Mouse (Mus musculus): ENCODE measurements around the gene Gprc5d. TPM values are rescaled to one million over a fixed set of nuclear protein-coding genes. Genes with fewer than 3 reads are reported as not detected.

Gene Gprc5d
- total RNA-seq (2015), result not detected in 2 replicates
- not detected in 2 replicates for total RNA-seq (2017)

- no peak for ATAC-seq (ENCODE audit: poor library complexity, severe bottlenecking)
Observed at GRCm38 (mm10) chr6:135118183-135118582, at the start of gene Gprc5d. TSS of gene Gprc5d (minus strand) at chr6:135118283.

GRCm38 (mm10) chr6:135166712-135167111 is 48.6 kb upstream of the Gprc5d start:
- no peak for ATAC-seq (ENCODE audit: poor library complexity, severe bottlenecking)

GRCm38 (mm10) chr6:135166262-135166661 is 48.2 kb upstream of the Gprc5d start:
- ATAC-seq (ENCODE audit: poor library complexity, severe bottlenecking), result no peak

DNA sequence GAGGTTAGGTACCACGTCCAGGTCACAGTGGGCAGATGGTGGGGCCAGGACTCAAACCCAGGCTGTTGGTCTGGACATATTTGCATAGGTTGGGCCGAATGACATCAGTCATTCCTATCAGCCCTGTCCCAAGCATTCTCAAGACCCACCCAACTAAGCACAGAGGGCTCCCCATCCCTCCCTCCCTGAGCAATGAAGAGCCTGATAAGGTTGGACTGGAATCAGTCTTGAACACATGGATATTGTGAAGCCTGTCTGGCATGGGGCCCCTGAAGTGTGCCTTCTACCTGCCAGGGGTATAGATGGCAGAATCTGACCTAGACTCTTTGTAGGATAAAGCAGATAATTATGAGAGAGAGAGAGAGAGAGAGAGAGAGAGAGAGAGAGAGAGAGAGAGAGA is 47.6 kb upstream of the Gprc5d start:
- no peak for ATAC-seq (ENCODE audit: poor library complexity, severe bottlenecking)

- ATAC-seq (ENCODE audit: poor library complexity, severe bottlenecking), result no peak
Observed at GRCm38 (mm10) chr6:135165191-135165590, 47.1 kb upstream of the Gprc5d start.

- ATAC-seq (ENCODE audit: poor library complexity, severe bottlenecking), result no peak
Observed at GRCm38 (mm10) chr6:135162861-135163260, 44.8 kb upstream of the Gprc5d start.

DNA sequence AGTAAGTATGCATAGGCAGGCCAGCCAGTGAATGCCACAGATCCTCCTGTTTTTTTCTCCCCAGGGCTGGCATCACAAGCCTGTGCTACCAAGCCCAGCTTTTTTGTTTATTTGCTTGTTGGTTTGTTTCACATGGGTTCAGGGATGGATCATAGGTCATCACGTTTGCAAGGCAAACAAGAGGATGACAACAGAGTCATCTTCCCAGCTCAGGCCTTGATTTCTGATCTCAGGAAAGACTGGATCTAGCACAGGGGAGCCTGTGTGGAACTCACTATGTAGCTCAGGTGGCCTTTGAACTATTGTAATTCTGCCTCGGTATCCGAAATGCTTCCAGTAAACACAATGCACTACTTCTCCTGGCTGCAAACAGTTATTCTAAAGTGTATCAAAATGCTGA is 44.2 kb upstream of the Gprc5d start:
- ATAC-seq (ENCODE audit: poor library complexity, severe bottlenecking), result no peak

GRCm38 (mm10) chr6:135161356-135161755 is 43.3 kb upstream of the Gprc5d start:
- peak; percentile 77 for ATAC-seq (ENCODE audit: poor library complexity, severe bottlenecking)

DNA sequence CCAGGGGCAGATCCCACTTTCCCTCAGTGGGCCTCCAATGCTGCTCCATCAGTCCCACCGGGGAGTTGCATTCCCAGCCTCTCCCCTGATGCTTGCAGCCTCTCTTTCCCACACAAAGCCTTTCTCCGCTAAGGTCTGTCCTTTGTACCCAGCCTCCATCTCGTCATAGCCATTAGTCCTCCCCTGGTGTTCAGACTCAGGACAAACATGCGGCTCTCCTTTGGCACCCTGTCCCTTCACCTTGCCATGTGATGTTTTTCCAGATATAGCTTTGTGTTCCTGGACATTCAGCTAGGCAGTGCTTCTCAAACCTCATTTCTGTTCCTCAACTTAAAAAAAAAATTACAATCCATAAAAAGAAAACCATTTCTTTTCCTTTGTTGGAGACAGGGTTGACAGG is 40.4 kb upstream of the Gprc5d start:
- no peak for ATAC-seq (ENCODE audit: poor library complexity, severe bottlenecking)

- ATAC-seq (ENCODE audit: poor library complexity, severe bottlenecking), result no peak
Observed at GRCm38 (mm10) chr6:135157496-135157895, 39.4 kb upstream of the Gprc5d start.

- ATAC-seq (ENCODE audit: poor library complexity, severe bottlenecking), result no peak
Observed at GRCm38 (mm10) chr6:135156597-135156996, 38.5 kb upstream of the Gprc5d start.

- no peak for ATAC-seq (ENCODE audit: poor library complexity, severe bottlenecking)
Observed at GRCm38 (mm10) chr6:135153719-135154118, 35.6 kb upstream of the Gprc5d start.

- ATAC-seq (ENCODE audit: poor library complexity, severe bottlenecking), result peak; percentile 85
Observed at GRCm38 (mm10) chr6:135150311-135150710, 32.2 kb upstream of the Gprc5d start.

DNA sequence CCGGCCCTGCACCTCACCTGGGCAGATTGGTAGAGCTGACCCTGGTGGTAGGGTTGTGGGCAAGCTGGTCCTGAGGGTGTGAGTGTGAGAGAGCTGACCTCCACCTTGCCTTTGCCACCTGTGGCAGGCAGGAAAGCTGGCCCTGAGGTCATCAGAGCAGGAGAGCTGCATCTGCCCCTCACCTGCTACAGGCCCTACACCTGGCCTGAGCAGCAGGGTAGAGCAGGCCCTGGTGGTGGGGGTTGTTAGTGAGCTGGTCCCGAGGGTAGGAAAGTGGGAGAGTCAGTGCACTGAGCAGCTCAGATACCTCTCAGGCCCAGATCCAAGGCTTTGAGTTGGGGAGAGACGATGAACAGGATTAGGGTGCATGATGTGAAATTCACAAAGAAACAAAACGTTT is 31.6 kb upstream of the Gprc5d start:
- ATAC-seq (ENCODE audit: poor library complexity, severe bottlenecking), result no peak

DNA sequence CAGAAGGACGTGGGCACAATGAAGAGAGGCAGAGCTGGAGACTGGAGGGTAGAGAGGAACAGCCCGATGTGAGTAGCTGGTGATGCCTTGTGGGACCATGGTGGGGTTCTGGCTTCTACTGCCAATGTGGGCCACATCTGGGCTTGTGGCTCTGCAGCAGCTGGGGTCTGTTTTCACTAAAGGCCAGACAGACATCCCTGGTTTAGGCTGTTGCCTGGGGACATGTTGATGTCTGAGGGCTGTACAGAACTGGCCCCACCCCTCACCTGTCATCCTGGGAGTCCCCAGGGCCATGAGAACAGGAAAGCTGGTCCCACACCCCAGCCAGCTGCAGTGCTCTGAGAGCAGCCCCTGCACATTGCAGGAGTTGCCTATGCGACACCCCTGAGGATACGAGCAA is 31.1 kb upstream of the Gprc5d start:
- no peak for ATAC-seq (ENCODE audit: poor library complexity, severe bottlenecking)

- ATAC-seq (ENCODE audit: poor library complexity, severe bottlenecking), result peak; percentile 65
Observed at GRCm38 (mm10) chr6:135148506-135148905, 30.4 kb upstream of the Gprc5d start.

DNA sequence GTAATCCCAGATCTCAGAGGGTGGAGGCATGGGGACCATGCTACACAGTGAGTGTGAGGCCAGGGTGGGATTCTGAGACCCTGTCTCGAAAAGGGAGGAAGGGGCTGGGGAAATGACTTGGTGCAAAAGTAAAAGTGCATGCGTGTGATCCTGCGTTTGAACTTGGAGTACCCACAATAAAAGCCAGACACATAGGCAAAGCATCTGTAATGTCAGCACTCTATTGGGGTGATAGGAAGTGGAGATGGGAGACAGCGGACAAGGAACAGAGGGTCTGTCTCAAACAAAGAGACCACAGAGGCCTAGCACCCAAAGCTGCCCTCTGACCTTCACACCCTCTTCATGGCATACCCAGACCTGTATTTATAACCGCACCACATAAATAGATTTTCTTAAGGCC is 27.9 kb upstream of the Gprc5d start:
- no peak for ATAC-seq (ENCODE audit: poor library complexity, severe bottlenecking)

GRCm38 (mm10) chr6:135144516-135144915 is 26.4 kb upstream of the Gprc5d start:
- 0 out of 2 replicates have a peak, but pooled peaks have one; percentile 55 for ATAC-seq (ENCODE audit: poor library complexity, severe bottlenecking)

DNA sequence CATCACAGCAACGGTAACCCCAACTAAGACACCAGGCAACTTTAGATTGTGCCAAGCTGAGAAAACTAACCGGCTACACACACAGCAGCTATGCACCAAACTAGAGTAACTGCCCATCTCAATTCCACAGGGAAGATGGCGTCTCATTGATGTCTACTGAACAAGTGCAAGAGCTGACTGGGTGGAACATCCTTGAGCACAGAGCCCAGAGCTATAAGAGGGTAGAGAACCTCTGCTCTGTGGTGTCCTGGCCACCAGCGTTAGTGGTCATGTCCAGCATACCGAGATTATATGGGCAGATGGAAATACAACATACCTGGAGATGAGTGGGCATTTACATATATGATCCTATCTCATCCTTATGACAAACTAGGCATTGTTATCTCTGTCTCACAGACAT is 25.1 kb upstream of the Gprc5d start:
- no peak for ATAC-seq (ENCODE audit: poor library complexity, severe bottlenecking)

- no peak for ATAC-seq (ENCODE audit: poor library complexity, severe bottlenecking)
Observed at GRCm38 (mm10) chr6:135141451-135142147, 23.5 kb upstream of the Gprc5d start.

GRCm38 (mm10) chr6:135138746-135139145 is 20.7 kb upstream of the Gprc5d start:
- no peak for ATAC-seq (ENCODE audit: poor library complexity, severe bottlenecking)

DNA sequence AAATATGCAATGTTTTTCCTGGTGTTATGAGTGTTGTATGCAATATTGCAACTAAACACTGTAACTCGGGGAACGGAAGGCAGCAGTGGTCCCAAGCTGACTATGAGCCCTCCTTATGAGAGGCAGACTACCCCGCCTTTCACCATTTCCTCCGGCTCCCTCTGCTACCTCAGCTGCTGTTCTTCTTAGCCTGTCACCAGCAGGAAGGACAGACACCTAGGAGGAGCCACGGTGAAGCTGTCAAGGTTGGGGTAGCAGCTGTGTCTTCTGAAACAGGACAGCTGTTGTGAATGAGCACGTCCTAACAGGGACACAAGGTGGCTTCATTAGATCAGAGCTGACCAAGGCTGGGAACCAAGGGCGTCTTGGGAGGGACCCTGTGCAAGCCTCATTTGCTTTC is 20.1 kb upstream of the Gprc5d start:
- no peak for ATAC-seq (ENCODE audit: poor library complexity, severe bottlenecking)

GRCm38 (mm10) chr6:135137736-135138135 is 19.7 kb upstream of the Gprc5d start:
- ATAC-seq (ENCODE audit: poor library complexity, severe bottlenecking), result no peak

Data from megakaryocyte, adult 5-6 weeks (primary cell).